Mouse (Mus musculus) midbrain, embryonic 11.5 days (tissue): ENCODE results near the gene S1pr4. TPM values are rescaled to one million over a fixed set of nuclear protein-coding genes. Genes with fewer than 3 reads are reported as not detected.

Source experiments
- ATAC-seq: fragments of 200-750 bp; cut with Nextera tagmentation; 2 replicates; pipeline ENCODE4 v1.8.0; 2017; ENCODE audit warnings: moderate TSS enrichment, moderate library complexity; ENCODE audit not compliant: low FRiP score
- DNase-seq: peaks from one replicate; pipeline ENCODE4 v3.0.0; 2015; ENCODE audit warnings: low spot score; ENCODE audit errors: missing footprints
- H3K27ac ChIP-seq: fragments of 300-500 bp; sonication (generic); 2 replicates; pipeline ENCODE4 v1.5.1; 2014; ENCODE audit warnings: low read depth, low read length
- H3K27me3 ChIP-seq: fragments of 300-500 bp; sonication (generic); 2 replicates; pipeline ENCODE4 v1.6.1; 2014; ENCODE audit warnings: mild to moderate bottlenecking, low read length, moderate library complexity, mixed read lengths; ENCODE audit not compliant: control insufficient read depth, insufficient read depth
- H3K36me3 ChIP-seq: fragments of 300-500 bp; sonication (generic); 2 replicates; pipeline ENCODE4 v1.6.1; 2014; ENCODE audit warnings: mild to moderate bottlenecking, low read length, moderate library complexity, mixed read lengths; ENCODE audit not compliant: control insufficient read depth, insufficient read depth
- H3K4me1 ChIP-seq: fragments of 300-500 bp; sonication (generic); 2 replicates; pipeline ENCODE4 v1.6.1; 2014; ENCODE audit warnings: low read length; ENCODE audit not compliant: control insufficient read depth, insufficient read depth
- H3K4me2 ChIP-seq: fragments of 300-500 bp; sonication (generic); 2 replicates; pipeline ENCODE4 v1.6.1; 2014; ENCODE audit warnings: mild to moderate bottlenecking, moderate library complexity
- H3K4me3 ChIP-seq: fragments of 300-500 bp; sonication (generic); 2 replicates; pipeline ENCODE4 v1.5.1; 2014; ENCODE audit warnings: low read depth, low read length
- H3K9ac ChIP-seq: fragments of 300-500 bp; sonication (generic); 2 replicates; pipeline ENCODE4 v1.6.1; 2014; ENCODE audit warnings: low read length
- H3K9me3 ChIP-seq: fragments of 300-500 bp; sonication (generic); 2 replicates; pipeline ENCODE4 v1.6.1; 2016; ENCODE audit warnings: low read length; ENCODE audit not compliant: control insufficient read depth
- WGBS: fragments of 180-500 bp; shearing (Covaris S2); extraction: QIAGEN DNeasy Blood & Tissue Kit; methylation state at CpG from one replicate; pipeline ENCODE4 v1.1.7; 2014; 5-methylcytosine and 5-hydroxymethylcytosine counted together
- polyA plus RNA-seq: library from polyadenylated mRNA; unstranded; fragments of >200 nt; fragmentation: Nextera tagmentation; extraction: Ambion mirVana; gene quantifications from 2 replicates; pipeline ENCODE4 v1.2.1, GENCODE M21; 2014

The S1pr4 gene
- polyA plus RNA-seq, 1 experiment from 2014 or later = 0.37 TPM

- Histone ChIP-seq H3K9ac (no peak overlapping the region), H3K4me1 (no peaks in the 10 kb centered on the region), H3K27ac (no peak overlapping the region), H3K9me3 (no peaks in the 10 kb centered on the region), H3K4me3 (no peak overlapping the region), H3K4me2 (no peak overlapping the region), H3K27me3 (peaks cover 57% of the 10 kb centered on the region), H3K36me3 (no peaks in the 10 kb centered on the region)
- peak; percentile 57 for DNase-seq
- 53% methylated on average over 12 of the region's 12 CpGs for WGBS
- ATAC-seq = no peak
Observed at GRCm38 (mm10) chr10:81456983-81457563, 42.9 kb downstream of the S1pr4 start.

- peaks cover 54% of the 10 kb centered on the region for H3K27me3 ChIP-seq
- H3K4me2 ChIP-seq = no peak within 1 kb of the TSS
- ATAC-seq (no peak), DNase-seq (peak; percentile 65)
- H3K36me3 ChIP-seq = no peaks in the 10 kb centered on the region
- H3K9ac ChIP-seq = no peak within 1 kb of the TSS
- no peak within 1 kb of the TSS for H3K4me3 ChIP-seq
- no peaks in the 10 kb centered on the region for H3K4me1 ChIP-seq
- WGBS = 66% methylated on average over 28 of the region's 28 CpGs
- no peaks in the 10 kb centered on the region for H3K9me3 ChIP-seq
- no peak within 1 kb of the TSS for H3K27ac ChIP-seq
Observed at GRCm38 (mm10) chr10:81455181-81455895, 44.6 kb downstream of the S1pr4 start, which contains the start of gene Nfic. TSS of gene Nfic (minus strand) at chr10:81455635.

GRCm38 (mm10) chr10:81454106-81454505 is 45.8 kb downstream of the S1pr4 start:
- DNase-seq (peak; percentile 82), ATAC-seq (no peak)
- Histone ChIP-seq H3K9ac (no peak overlapping the region), H3K4me2 (no peak overlapping the region), H3K9me3 (no peaks in the 10 kb centered on the region), H3K27ac (no peak overlapping the region), H3K4me1 (no peaks in the 10 kb centered on the region), H3K36me3 (no peaks in the 10 kb centered on the region), H3K4me3 (no peak overlapping the region), H3K27me3 (peaks cover 45% of the 10 kb centered on the region)
- WGBS = 69% methylated on average over 2 of the region's 2 CpGs

- H3K4me1 ChIP-seq = no peaks in the 10 kb centered on the region
- no peak overlapping the region for H3K4me3 ChIP-seq
- no peaks in the 10 kb centered on the region for H3K36me3 ChIP-seq
- H3K4me2 ChIP-seq = no peak overlapping the region
- no peak overlapping the region for H3K27ac ChIP-seq
- DNase-seq = peak; percentile 86
- H3K9me3 ChIP-seq = no peaks in the 10 kb centered on the region
- peaks cover 41% of the 10 kb centered on the region for H3K27me3 ChIP-seq
- H3K9ac ChIP-seq = no peak overlapping the region
- 4% methylated on average over 14 of the region's 14 CpGs for WGBS
- ATAC-seq = no peak
Observed at GRCm38 (mm10) chr10:81452947-81453288, 47.0 kb downstream of the S1pr4 start.

- Histone ChIP-seq H3K36me3 (no peaks in the 10 kb centered on the region), H3K4me2 (no peak overlapping the region), H3K27me3 (peaks cover 41% of the 10 kb centered on the region), H3K9ac (no peak overlapping the region), H3K9me3 (no peaks in the 10 kb centered on the region), H3K4me3 (no peak overlapping the region), H3K4me1 (no peaks in the 10 kb centered on the region), H3K27ac (no peak overlapping the region)
- 9% methylated on average over 36 of the region's 36 CpGs for WGBS
- peak; percentile 83 for DNase-seq
- ATAC-seq = no peak
Observed at GRCm38 (mm10) chr10:81452237-81452946, 47.5 kb downstream of the S1pr4 start.

GRCm38 (mm10) chr10:81451365-81451745 is 48.6 kb downstream of the S1pr4 start:
- WGBS = 74% methylated on average over 6 of the region's 6 CpGs
- Histone ChIP-seq H3K9me3 (no peaks in the 10 kb centered on the region), H3K27me3 (peaks cover 41% of the 10 kb centered on the region), H3K27ac (no peak overlapping the region), H3K4me1 (no peaks in the 10 kb centered on the region), H3K36me3 (no peaks in the 10 kb centered on the region), H3K4me2 (no peak overlapping the region), H3K9ac (no peak overlapping the region), H3K4me3 (no peak overlapping the region)
- no peak for ATAC-seq
- DNase-seq = peak; percentile 82

GRCm38 (mm10) chr10:81450641-81451364 is 49.1 kb downstream of the S1pr4 start:
- 63% methylated on average over 9 of the region's 9 CpGs for WGBS
- Histone ChIP-seq H3K27me3 (peaks cover 41% of the 10 kb centered on the region), H3K9ac (no peak overlapping the region), H3K27ac (no peak overlapping the region), H3K4me2 (no peak overlapping the region), H3K36me3 (no peaks in the 10 kb centered on the region), H3K4me3 (no peak overlapping the region), H3K4me1 (no peaks in the 10 kb centered on the region), H3K9me3 (no peaks in the 10 kb centered on the region)
- ATAC-seq (0 out of 2 replicates have a peak, but pooled peaks have one; percentile 12), DNase-seq (peak; percentile 28)

GRCm38 (mm10) chr10:81450140-81450539 is 49.8 kb downstream of the S1pr4 start:
- Histone ChIP-seq H3K9me3 (no peaks in the 10 kb centered on the region), H3K27ac (no peak overlapping the region), H3K4me3 (no peak overlapping the region), H3K27me3 (peaks cover 41% of the 10 kb centered on the region), H3K4me1 (no peaks in the 10 kb centered on the region), H3K4me2 (no peak overlapping the region), H3K9ac (no peak overlapping the region), H3K36me3 (no peaks in the 10 kb centered on the region)
- DNase-seq = peak; percentile 98
- 2% methylated on average over 7 of the region's 7 CpGs for WGBS
- peak; percentile 74; the same call in 1 of the 2 replicates for ATAC-seq
